Mouse (Mus musculus) cerebellum, adult 9-11 months (tissue): Measurements from ENCODE around the gene Speg.
A peak's percentile ranks its signal among the peaks of the same experiment; 100 is the strongest.

ENCODE experiments used
- DNase-seq: peaks from one replicate; pipeline ENCODE4 v3.0.0; 2022

The Speg gene

DNA sequence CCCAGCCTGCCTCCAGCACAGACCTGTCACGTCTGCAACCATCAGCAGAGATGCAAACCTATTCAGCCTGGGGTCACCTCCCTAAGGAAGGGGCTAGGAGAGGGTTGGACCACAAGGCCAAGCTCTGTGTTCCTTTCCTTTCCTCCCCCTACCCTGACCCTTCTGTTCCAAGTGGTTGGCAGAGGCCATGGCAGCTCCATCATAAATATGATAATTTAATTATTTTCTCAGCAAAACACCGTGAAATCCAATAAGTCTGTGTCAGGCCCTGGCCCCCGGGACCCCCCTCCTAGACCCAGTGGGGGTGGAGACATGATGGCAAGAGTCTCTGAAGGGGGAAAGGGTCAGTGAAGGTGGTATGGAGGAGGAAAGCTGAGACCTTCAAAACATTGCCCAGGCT, 69.1 kb downstream of the Speg start:
- DNase-seq: peak; percentile 71

DNA sequence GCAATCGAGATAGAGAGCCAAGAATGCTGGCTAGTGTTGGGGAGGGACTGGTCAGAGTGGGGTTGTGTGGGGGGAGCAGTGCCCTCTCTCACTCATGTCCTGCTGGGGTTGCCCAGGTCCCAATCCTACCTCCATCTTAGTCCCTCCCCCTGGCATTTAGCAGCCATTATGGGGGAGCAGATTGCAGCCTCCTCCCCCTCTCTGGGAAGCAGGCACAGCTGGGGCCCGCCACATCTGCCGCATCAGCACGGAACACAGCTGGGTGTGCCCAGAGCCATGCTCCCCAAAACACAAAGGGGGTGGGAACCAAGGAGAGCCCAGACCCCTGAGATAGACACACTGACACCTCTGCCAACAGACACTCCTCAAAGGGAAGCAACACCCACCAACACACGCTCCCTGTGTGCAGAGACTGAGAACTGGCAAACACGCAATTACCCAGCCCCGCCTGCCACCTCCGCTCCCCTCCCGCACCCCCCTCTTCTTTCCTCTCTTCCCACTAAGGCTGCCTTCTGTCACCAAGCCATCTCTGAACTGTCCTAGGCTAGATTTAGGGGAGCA, 70.1 kb downstream of the Speg start:
- DNase-seq: peak; percentile 81

DNA sequence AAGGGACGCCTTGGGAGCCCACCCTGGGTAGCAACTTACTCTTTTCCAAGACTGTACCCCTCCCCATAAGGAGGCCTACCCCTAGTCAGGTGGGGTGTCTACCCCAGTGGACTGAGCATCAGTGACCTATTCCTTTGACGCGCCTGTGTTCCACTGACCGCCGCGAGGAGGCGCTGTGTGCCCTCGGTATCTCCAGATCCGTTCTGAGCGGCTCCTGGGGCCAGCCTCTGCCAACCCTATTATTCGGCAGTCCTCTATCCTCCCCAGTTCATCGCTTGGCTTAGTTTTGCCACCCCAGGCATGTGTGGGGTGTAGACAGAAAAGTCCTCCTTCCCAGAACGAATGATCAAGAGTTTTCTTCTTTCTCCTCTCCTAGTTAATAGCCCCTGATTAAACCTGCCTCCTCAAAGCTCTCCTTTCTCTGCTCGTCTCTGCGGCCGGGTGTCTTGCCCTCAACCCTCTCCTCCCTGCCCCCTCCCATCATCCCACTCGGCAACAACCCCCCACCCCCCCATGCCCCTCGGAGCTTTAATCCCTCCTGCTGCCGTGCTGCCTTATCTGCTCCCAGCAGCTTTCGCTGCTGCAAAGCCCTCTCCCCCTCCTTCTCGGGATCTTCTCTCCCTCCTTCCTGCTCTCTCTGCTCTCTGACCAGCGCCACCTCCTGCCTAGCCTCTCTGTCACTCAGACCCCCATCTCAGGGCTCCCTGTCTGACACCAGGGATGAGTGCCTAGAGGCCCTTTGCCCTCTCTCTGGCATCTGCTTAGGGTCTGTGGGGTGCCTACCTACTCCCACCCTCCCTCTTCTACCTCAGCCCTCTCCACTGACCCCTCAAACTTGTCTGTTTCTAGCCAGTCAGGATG, 70.9 kb downstream of the Speg start:
- peak; percentile 90 for DNase-seq

DNA sequence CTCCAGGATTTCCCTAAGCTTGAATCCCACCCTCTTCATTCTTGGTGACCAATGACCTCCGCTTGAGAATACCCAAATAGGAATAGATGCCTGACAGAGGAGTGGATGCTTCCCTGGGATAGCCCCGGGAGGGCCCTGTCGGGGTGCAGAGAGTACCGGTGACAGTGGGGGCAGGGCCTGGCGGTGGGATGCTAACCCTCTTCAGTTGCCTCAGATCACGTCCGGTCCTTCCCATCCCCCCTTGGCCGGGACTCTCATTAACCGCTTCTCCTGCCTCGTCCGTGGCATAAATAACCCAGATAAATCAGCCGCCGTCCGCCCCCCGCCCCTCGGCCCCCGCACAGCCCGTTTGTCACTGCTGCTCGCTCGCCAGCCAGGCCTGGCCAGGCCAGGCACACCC, 71.6 kb downstream of the Speg start:
- peak; percentile 65 for DNase-seq

DNA sequence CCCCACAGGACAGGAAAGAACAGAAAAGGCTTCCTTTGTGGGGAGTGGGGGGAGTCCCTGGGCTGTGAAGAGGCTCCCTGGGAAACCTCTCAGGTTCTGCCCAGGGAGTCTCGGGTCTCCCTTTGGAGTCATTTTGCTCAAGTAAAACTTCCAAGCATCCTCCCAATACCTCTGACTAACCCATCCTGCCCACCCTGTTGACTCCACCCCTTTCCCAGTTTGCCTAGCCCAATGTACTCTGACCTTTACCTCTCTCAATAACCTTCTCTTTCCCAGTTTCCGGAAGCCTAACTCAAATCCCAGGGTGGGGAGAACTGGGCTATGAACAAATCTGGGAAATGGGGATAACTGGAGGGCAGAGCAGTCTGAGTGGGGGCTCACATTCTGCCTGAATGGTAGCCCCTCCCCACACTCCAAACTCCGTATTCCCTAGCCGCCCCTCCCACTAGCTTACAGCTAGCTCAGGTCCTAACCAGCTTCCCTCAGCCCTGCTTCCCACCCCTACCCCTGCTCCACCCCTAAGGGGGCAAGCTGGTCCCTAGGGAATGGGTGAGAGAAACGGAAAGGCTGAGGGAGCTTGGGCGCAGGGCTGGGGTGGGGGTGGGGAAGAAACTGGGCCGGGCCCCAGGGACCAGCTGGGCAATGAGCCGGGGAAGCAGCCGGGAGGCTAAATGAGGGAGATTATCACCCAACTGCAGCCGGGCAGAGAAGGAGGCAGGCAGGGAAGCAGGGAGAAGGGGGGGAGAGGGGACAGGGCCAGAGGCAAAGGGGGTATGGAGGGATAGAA, 72.4 kb downstream of the Speg start:
- peak; percentile 53 for DNase-seq

DNA sequence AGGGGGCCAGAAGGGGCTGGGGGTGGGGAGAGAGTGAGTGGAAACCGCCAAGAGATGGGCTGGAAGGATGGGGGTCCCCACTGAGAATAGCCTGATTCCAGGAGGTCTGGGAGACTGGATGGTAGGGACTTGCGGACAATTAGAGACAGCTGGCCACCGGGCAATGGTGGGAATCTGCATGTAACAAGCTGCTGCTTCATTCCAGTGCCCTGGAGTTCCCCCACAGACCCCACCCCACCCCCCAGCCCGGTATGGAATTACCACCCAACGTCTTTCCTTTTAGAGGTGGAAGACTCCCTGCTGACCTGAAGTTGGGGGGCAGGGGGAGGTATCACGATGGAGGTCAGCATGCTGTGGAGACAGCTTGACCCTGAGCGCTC, 72.9 kb downstream of the Speg start:
- DNase-seq: peak; percentile 41

DNA sequence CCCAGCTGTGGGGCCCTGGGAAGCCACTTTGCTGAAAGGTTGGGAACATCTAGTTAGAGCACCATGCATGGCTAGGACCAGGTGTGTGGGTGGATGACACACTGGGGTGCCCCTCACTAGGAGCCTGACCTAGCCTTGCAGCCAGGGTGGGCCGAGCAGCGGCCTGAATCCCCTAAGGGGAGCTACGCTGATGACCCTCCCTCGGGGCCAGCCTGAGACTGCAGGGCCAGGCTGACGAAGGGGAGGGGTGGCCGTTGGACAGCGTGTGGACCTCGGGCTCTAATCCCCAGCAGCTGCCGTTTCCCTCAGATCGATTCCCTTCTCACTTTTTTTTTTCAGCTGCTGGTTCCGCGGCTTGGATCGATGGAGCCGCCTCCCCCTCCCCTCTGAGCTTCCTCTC, 73.8 kb downstream of the Speg start:
- DNase-seq: peak; percentile 46

DNA sequence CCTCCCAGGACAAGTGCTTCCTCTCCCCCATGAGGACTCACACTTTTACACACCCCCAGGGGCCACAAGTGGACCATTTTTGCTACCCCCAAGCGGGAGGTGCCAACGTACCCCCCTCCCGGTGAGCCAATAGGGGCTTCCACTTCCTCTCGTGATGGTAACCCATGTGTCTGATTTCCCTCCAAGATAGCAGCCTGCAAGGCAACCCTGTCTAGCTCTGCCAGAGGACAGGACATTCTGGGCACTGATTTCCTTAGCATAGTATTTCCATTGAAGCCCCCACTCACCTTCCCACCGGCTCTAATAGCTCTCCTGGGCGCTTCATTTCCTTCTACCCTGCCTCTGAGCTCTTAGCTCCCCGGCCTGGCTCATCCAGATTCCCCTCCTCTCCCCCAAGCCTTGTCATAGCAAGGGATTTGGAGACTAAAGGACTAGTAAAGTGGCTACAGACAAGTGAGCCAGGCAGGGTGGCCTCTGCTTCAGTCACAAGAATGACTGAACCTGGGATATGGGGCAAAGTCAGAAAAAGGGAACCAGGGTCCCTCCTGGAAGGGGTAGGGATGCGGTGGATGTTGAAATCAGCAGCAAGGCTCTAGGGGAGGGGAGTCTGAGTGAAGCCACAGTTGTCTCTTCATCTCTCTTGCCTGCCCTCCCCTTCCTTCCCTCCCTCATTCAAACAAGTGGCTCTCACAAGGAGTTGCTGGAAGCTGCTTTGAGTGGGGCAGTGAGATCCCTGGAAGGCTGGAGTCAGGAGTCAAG, 74.5 kb downstream of the Speg start:
- no peak for DNase-seq

DNA sequence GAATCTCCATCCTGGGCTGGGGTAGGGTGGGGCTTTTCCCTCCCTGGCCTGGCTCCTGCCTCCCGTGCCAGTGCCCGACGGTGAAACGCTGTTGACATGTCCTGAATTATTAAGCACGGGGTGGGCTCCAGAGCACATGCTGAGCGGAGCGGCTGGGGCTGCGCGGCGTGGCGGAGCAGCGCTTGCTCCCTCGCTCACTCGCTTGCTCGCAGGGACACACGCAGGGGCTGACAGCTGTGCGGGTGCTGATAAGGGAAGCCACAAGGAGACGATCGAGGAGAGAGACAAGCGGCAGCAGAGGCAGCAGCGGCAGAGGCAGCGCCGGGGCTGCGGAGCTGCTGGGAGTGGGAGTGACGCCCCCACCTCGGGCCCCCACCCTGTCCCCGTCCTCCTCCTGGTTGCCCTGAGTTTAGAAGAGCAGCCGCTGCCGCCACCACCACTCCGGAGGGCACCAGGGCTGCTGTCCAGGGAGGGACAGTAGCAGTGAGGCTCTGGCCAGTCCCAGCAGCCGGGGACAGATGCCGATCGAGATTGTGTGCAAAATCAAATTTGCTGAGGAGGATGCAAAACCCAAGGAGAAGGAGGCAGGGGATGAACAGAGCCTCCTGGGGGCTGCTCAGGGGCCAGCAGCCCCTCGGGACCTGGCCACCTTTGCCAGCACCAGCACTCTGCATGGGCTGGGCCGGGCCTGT, 75.4 kb downstream of the Speg start, which contains the start of gene Asic4:
Asic4 (plus strand) TSS at position 123 of the 692 bp plus-strand sequence.
- no peak for DNase-seq

DNA sequence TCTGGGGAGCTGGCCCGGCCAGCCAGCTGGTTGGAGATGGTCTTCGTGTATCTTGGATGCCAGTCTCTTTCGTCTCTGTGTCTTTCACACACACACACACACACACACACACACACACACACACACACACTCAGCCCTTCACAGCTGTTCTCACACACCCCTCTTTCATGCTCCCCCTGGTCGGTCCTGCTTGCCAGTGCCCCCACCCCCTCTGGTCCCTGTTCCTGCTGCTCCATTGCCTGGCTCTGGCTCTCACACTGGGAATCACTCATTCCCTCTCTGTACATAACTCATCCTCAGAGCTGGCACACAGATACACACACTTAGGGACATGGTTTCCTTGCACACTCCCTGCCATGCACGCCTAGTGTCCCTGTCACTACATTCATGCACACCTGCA, 76.8 kb downstream of the Speg start:
- DNase-seq: no peak

DNA sequence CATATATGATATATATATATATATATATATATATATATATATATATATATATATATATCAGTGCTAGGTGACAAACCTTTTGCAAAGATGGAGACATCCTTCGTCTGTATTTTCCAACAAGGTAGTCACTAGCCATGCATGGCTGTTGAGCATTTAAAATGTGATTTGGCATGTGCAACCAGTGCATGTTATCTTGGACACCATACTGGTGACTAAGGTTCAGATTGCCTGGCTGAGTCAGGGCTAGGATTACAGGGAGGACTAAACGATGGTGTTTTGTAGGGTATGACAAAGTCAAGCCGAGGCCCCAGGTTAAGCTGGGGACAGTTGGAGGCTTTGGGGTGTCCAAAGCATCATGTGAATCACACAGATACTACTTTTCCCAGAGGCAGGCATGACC, 80.3 kb downstream of the Speg start:
- no peak for DNase-seq

DNA sequence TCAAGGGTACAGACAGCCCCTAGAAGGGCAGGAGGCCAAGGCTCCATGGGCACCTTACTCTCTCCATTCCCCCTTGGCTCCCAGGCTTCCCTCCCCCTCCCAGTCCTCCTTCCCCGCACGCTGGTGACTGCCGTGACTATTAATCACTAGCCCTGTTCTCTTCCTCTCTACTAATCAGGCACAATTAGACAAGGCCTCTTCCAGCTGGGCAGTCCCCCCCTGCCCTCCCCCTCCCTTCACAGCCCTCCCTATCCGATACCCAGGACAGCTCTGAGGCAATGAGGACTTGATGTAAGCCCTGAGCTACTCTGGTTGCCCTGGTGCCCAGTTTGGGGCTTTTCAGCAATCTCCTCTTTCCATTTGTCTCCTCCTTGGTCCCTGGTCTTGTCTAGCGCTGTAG, 80.9 kb downstream of the Speg start:
- DNase-seq: no peak

DNA sequence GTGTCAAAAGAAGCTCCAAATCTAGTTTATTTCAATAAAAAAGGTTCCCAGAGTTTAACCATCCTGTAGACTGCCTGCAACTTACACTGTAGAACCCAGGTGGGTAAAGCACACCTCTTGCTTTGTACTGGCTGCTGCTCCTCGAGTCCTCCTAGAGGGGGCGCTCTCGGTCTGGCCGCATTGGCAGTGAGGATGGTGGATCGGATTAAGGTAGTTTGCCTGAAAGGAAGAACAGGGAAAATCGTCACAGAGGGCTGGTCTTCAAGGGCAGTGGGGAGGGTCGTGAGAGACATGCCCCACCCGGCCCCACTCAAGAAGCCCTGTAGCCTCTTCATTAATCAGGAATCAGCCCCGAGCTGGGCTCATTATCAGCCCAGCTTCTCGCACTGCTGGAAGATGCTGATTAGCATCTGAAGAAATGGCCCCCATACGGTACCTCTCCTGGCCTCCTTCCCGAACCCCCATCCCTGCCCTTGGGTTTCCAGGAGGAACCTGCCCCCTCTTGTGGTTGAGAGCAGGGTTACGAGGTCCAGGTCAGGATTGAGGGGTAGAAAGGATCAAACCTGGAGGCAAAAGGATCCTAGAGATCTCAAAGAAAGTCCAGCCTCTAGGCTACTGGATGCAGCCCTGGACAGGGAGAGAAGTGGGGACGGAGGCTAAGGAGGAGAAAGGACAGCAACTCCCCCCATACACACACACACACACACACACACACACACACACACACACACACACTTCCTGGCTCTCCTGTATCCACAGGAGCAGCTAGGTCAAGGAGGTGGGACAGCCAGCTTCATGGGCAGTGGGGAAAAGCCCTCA, 81.9 kb downstream of the Speg start:
- peak; percentile 46 for DNase-seq

DNA sequence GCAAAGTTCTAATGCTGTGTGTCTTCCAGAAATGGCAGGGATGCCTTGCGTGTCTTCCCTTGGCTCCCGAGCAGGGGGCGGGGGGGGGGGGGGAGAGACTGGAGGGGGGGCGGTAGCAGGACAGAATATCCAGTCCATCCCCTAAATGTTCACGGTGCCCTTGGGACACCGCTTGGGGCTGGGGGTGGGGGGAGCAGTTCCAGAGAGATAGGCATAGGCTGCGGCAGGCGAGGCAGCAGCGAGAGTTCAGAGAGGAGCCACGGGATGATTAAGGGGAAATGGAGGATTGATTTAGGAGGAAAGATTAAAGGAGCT, 82.6 kb downstream of the Speg start:
- DNase-seq: no peak

DNA sequence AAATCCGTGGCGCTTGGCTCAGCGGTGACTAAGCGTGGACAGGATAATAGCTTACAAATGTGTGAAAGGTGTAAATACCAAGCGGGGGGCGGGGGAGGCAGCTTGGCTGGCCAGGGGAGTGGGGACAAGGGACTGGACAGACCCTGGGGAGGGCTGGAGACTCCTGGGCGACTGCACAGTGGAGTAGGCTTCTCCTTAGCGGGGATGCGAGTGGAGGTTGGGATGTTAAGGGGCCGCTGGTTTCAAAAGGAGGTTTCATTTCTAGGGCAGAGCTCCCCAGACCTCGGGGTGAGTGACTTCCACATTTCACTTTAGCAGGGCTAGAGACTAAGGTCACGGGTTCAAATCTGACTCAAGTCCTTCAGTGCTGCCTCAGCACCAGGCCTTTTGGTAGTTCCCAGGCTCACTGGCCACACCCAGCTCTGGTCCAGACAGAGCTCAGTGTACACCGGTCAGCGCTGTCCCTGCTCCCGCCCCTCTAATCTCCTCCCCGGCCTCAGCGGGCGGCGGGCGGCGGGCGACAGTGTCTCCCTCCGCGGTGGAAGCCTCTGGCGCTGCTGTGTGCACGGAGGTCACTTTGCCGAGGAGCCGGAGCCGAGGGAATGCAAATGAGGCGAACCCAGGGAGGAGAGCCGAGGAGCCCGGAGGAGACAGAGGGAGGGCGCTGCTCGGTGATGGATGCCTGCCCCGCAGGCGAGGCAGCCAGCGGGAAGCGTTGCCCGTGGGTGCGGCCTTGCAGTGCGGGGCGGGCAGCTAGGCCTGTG, 83.1 kb downstream of the Speg start:
- DNase-seq: peak; percentile 52

DNA sequence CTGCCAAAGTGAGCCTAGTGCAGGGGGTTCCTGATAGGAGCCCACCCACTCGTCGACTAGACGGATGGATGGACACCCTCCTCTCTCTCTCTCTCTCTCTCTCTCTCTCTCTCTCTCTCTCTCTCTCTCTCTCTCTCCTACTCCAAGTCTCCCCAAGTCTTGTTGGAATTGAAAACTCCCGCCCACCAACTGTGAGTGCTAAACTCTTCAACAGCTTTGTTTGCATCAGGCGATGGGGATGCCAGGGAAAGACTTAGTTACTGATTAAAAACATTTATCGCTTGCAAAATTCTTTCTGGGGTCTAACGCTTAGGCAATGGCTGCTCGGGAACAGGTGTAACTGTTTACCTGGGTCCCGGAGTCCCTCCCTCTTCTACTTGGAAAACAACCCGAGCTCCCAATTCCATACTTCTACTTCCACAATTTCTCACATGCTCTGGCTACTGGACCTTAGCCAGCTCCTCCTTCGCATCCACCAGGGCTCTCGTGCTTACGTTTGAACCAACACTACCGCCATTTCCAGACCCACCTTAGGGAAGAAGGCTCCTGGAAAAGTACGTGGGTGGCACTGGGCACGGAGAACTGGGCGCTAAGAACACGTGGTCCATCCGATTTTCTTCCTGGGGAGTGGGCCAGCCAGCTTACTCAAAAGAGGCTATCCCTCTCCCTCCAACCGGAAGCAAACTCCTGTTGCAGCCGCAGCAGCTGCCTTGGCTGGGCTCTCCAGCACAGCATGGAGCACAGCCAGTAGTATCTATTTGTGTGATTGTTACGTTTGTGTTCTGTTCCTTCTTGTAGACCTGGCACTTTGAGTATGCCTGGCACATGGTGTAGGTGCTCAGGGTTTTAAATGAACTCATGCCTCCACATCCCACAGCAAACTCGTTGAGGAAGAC, 83.9 kb downstream of the Speg start:
- DNase-seq: peak; percentile 51

DNA sequence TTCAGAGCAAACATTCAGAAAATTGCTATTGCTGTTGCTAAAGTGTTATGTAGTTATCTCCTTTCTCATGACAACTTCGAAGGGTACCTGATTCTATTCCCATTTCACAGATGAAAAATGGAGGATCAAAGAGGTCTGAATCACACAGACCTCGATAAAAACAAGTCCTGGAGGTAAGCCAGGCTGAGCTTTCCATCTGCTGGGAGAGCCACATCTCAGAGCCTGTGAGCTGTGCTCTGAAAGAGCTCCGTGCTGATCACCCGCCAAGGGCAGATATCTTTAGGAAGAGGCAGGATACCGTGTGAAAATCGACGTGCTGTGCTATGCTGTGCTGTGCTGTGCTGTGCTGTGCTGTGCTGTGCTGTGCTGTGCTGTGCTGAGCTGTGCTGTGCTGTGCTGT, 85.2 kb downstream of the Speg start:
- peak; percentile 45 for DNase-seq

DNA sequence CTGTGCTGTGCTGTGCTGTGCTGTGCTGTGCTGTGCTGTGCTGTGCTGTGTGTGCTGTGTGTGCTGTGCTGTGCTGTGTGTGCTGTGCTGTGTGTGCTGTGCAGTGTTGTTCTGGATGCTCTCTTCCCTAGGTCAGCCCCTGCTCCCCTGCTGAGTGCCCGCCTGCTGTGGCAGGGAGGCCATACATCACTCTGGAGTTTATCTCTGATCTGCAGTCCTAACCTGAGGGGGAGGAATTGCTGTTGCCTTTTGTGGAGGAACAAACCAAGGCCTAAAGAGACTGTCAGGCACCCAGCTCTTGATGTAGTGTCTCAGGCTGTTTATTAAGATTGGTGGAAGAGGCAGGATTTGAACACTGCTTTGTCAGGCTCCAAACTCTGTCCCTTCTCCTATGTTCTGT, 87.5 kb downstream of the Speg start:
- no peak for DNase-seq

DNA sequence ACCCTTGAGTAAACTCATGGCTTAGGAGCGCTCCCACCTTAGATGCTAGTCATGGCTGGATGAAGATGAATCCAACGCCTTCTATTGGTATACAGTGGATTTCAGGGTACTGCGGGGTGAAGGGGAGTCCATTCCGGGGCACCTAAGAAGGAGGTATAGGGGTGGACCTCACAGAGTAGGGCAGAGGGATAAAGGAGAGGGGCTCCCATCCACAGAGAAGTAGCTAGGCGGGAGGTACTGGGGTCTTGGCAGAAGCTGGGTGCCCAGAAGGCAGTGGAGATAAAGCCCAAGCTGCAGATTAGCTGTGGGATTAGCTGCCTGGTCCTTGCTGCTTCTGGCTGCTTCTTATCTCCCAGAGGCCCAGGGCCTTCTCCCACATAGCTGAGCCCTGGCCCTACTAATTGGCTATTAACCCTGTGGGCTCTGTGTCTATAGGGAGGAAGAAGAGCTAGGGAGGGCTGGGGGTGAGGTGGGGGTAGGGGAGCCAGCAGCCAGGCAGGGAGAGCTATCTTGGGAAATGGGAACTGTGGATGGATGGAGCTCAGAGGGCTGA, 88.6 kb downstream of the Speg start:
- no peak for DNase-seq
